Mouse (Mus musculus) intestine, embryonic 16.5 days (tissue): ENCODE measurements around the gene Fbxw4. TPM values are rescaled to one million over a fixed set of nuclear protein-coding genes. Genes with fewer than 3 reads are reported as not detected.

ENCODE experiments used
- ATAC-seq: fragments of 200-750 bp; cut with Nextera tagmentation; 2 replicates; pipeline ENCODE4 v1.8.0; 2017; ENCODE audit warnings: moderate TSS enrichment, moderate library complexity
- H3K27ac ChIP-seq: fragments of 300-500 bp; sonication (generic); 2 replicates; pipeline ENCODE4 v1.5.1; 2014; ENCODE audit warnings: mild to moderate bottlenecking, low read length
- H3K27me3 ChIP-seq: fragments of 300-500 bp; sonication (generic); replicated peaks from 2 replicates; pipeline ENCODE4 v1.6.1; 2014; ENCODE audit warnings: low read length, control low read depth, mixed read lengths; ENCODE audit not compliant: control insufficient read depth, insufficient read depth
- H3K36me3 ChIP-seq: fragments of 300-500 bp; sonication (generic); 2 replicates; pipeline ENCODE4 v1.6.1; 2014; ENCODE audit warnings: low read length, control low read depth; ENCODE audit not compliant: control insufficient read depth, insufficient read depth
- H3K4me1 ChIP-seq: fragments of 300-500 bp; sonication (generic); 2 replicates; pipeline ENCODE4 v1.6.1; 2014; ENCODE audit warnings: low read length, control low read depth, mixed read lengths; ENCODE audit not compliant: control insufficient read depth, insufficient read depth
- H3K4me2 ChIP-seq: fragments of 300-500 bp; sonication (generic); 2 replicates; pipeline ENCODE4 v1.6.1; 2014; ENCODE audit warnings: low read depth, low read length, control low read depth
- H3K4me3 ChIP-seq: fragments of 300-500 bp; sonication (generic); 2 replicates; pipeline ENCODE4 v1.5.1; 2014; ENCODE audit warnings: mild to moderate bottlenecking, low read length
- H3K9ac ChIP-seq: fragments of 300-500 bp; sonication (generic); 2 replicates; pipeline ENCODE4 v1.6.1; 2014; ENCODE audit warnings: low read depth, low read length
- H3K9me3 ChIP-seq: fragments of 300-500 bp; sonication (generic); 2 replicates; pipeline ENCODE4 v1.6.1; 2016; ENCODE audit warnings: low read length, control low read depth; ENCODE audit not compliant: control insufficient read depth
- WGBS: fragments of 180-500 bp; shearing (Covaris S2); extraction: QIAGEN DNeasy Blood & Tissue Kit; methylation state at CpG from one replicate; pipeline ENCODE4 v1.1.7; 2014; 5-methylcytosine and 5-hydroxymethylcytosine counted together
- polyA plus RNA-seq: library from polyadenylated mRNA; unstranded; fragments of >200 nt; fragmentation: Nextera tagmentation; extraction: Ambion mirVana; gene quantifications from 2 replicates; pipeline ENCODE4 v1.2.1, GENCODE M21; 2015

The Fbxw4 gene
- polyA plus RNA-seq, 1 experiment from 2014 or later: 2.5 TPM

- Histone ChIP-seq H3K9me3 (no peaks in the 10 kb centered on the region), H3K4me1 (peaks cover 30% of the 10 kb centered on the region), H3K27me3 (no peaks in the 10 kb centered on the region), H3K9ac (no peak overlapping the region), H3K36me3 (0 out of 2 replicates have a peak, but pooled peaks cover 9% of the 10 kb centered on the region), H3K27ac (no peak overlapping the region), H3K4me2 (no peak overlapping the region), H3K4me3 (no peak overlapping the region)
- WGBS: 88% methylated on average over 7 of the region's 7 CpGs
- ATAC-seq: no peak
Observed at GRCm38 (mm10) chr19:45579416-45579815, 80.7 kb downstream of the Fbxw4 start.

DNA sequence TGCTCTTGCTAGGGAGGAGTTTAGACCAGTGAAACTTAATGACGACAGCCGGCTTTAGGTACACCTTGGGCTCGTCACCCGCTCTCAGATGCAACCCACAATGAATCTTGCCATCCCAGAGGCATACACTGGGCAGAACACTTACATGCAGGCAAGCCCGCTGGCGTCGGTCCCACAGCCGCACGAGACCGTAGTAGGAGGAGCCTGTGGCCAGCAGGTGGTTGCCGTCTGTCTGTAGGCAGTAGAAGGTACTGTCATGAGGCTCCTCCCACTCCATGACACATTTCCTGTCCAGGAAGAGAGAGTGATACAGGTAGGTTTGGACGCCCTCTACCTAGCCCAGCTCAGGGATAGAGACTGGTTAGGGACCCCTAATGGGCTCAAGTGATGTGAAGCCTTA, 81.1 kb downstream of the Fbxw4 start:
- H3K36me3 ChIP-seq: 0 out of 2 replicates have a peak, but pooled peaks cover 9% of the 10 kb centered on the region
- H3K4me2 ChIP-seq: no peak overlapping the region
- no peak overlapping the region for H3K27ac ChIP-seq
- no peaks in the 10 kb centered on the region for H3K9me3 ChIP-seq
- H3K4me1 ChIP-seq: peaks cover 30% of the 10 kb centered on the region
- H3K27me3 ChIP-seq: no peaks in the 10 kb centered on the region
- no peak overlapping the region for H3K4me3 ChIP-seq
- WGBS: 81% methylated on average over 12 of the region's 12 CpGs
- H3K9ac ChIP-seq: no peak overlapping the region
- no peak for ATAC-seq

DNA sequence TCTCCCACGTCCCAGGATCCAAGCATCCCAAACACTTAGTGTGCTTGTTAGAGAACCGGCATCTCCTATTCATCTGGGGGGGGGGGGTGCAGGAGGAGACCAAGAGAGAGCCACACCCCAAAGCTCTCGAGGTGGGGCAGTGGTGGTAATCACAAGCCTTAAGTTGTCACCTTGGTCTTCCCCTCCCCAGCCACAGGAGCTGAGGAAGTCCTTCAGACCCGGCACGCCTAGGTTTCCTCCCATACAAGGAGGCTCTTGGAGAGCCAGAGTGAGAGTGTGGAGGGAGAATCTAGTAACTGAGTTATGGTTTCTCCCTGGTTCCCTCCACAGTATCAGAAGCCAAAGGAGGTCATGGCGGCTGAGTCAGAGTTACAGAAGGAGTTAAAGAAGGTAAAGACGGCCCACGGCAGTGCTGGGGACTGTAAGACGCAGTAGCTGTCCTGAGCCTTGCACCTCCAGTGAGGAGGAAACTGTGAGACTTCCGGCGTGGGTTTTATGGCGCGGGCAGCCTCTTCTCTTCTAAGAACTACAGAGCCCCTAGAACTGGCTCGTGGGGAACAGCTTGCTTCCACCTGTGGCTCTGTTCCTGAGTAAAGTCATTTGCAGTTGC, 82.9 kb downstream of the Fbxw4 start:
- no peak for ATAC-seq
- Histone ChIP-seq H3K4me2 (no peak overlapping the region), H3K9ac (no peak overlapping the region), H3K9me3 (no peaks in the 10 kb centered on the region), H3K36me3 (0 out of 2 replicates have a peak, but pooled peaks cover 9% of the 10 kb centered on the region), H3K27me3 (no peaks in the 10 kb centered on the region), H3K4me3 (no peak overlapping the region), H3K4me1 (peaks cover 30% of the 10 kb centered on the region), H3K27ac (no peak overlapping the region)
- WGBS: 62% methylated on average over 14 of the region's 14 CpGs

DNA sequence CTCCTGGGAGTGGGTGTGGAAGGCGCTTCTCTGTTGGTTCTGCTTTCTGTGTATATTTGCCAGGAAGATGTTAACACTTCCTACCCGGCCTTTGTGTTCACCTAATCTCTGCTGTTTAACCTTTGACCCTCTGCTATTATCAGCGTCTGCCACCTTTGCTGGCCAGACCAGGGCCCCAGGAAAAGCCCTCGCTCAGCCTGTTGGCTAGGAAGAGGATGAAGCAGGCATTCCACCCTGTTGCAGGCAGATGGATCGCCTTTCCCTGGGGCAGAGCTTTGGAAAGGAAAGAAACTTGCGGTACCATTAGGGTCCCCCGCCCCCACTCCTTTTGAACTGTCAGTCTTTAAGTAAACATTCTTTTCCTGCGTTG, 84.5 kb downstream of the Fbxw4 start:
- peaks cover 30% of the 10 kb centered on the region for H3K4me1 ChIP-seq
- peak; percentile 69 for ATAC-seq
- peak overlapping the region; percentile 50; the same call in 1 of the 2 replicates for H3K9ac ChIP-seq
- 0 out of 2 replicates have a peak overlapping the region, but pooled peaks have one; percentile 6 for H3K4me3 ChIP-seq
- peak overlapping the region; percentile 63 for H3K27ac ChIP-seq
- WGBS: 14% methylated on average over 8 of the region's 8 CpGs
- no peaks in the 10 kb centered on the region for H3K9me3 ChIP-seq
- H3K27me3 ChIP-seq: no peaks in the 10 kb centered on the region
- H3K36me3 ChIP-seq: 0 out of 2 replicates have a peak, but pooled peaks cover 9% of the 10 kb centered on the region
- H3K4me2 ChIP-seq: peak overlapping the region; percentile 44

GRCm38 (mm10) chr19:45574941-45575631, 85.0 kb downstream of the Fbxw4 start:
- Histone ChIP-seq H3K4me1 (peaks cover 30% of the 10 kb centered on the region), H3K27ac (peak overlapping the region; percentile 63), H3K4me2 (peak overlapping the region; percentile 44), H3K4me3 (0 out of 2 replicates have a peak overlapping the region, but pooled peaks have one; percentile 6), H3K9ac (peak overlapping the region; percentile 50; the same call in 1 of the 2 replicates), H3K36me3 (0 out of 2 replicates have a peak, but pooled peaks cover 9% of the 10 kb centered on the region), H3K9me3 (no peaks in the 10 kb centered on the region), H3K27me3 (no peaks in the 10 kb centered on the region)
- ATAC-seq: peak; percentile 14
- WGBS: 35% methylated on average over 19 of the region's 19 CpGs

DNA sequence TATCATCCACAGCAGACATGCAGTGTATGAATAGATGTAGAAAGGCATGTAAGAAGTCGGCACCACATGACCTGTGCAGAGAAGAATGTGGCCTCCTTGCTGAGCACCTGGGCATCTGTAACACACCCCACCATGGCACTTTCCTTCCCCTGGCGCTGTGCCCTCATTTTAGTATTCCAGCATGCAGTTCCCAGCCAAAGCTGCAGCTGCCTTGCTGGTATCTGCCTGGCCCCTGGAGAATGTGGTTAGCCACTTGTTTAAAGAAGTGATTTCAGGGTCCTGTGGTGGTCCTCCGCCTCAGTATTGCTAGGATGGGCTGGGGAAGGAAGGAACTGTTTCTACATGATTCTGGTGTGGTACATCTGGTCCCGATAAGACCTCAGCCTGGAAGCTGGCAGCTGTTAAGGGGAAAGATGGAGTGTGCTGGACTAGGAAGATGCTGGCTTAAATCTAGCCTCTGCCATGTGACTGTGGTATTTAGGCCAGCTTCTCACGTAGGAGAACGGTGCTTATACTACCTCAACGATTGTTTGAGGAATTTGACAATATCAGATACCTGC, 85.7 kb downstream of the Fbxw4 start:
- no peak overlapping the region for H3K4me2 ChIP-seq
- H3K27ac ChIP-seq: no peak overlapping the region
- no peak overlapping the region for H3K9ac ChIP-seq
- no peak overlapping the region for H3K4me3 ChIP-seq
- peaks cover 30% of the 10 kb centered on the region for H3K4me1 ChIP-seq
- no peak for ATAC-seq
- 65% methylated on average over 7 of the region's 7 CpGs for WGBS
- H3K36me3 ChIP-seq: 0 out of 2 replicates have a peak, but pooled peaks cover 9% of the 10 kb centered on the region
- no peaks in the 10 kb centered on the region for H3K27me3 ChIP-seq
- H3K9me3 ChIP-seq: no peaks in the 10 kb centered on the region

GRCm38 (mm10) chr19:45573861-45574267, 86.2 kb downstream of the Fbxw4 start:
- no peak overlapping the region for H3K27ac ChIP-seq
- ATAC-seq: peak; percentile 49
- WGBS: 28% methylated on average over 6 of the region's 6 CpGs
- H3K9me3 ChIP-seq: no peaks in the 10 kb centered on the region
- 0 out of 2 replicates have a peak, but pooled peaks cover 9% of the 10 kb centered on the region for H3K36me3 ChIP-seq
- peaks cover 30% of the 10 kb centered on the region for H3K4me1 ChIP-seq
- no peaks in the 10 kb centered on the region for H3K27me3 ChIP-seq
- no peak overlapping the region for H3K9ac ChIP-seq
- no peak overlapping the region for H3K4me3 ChIP-seq
- no peak overlapping the region for H3K4me2 ChIP-seq

GRCm38 (mm10) chr19:45573033-45573432, 87.1 kb downstream of the Fbxw4 start:
- no peak overlapping the region for H3K9ac ChIP-seq
- no peak overlapping the region for H3K27ac ChIP-seq
- WGBS: 85% methylated on average over 6 of the region's 6 CpGs
- no peak overlapping the region for H3K4me2 ChIP-seq
- no peak for ATAC-seq
- H3K4me3 ChIP-seq: no peak overlapping the region
- H3K4me1 ChIP-seq: peaks cover 30% of the 10 kb centered on the region
- H3K27me3 ChIP-seq: no peaks in the 10 kb centered on the region
- H3K36me3 ChIP-seq: 0 out of 2 replicates have a peak, but pooled peaks cover 5% of the 10 kb centered on the region
- H3K9me3 ChIP-seq: no peaks in the 10 kb centered on the region

- Histone ChIP-seq H3K4me2 (no peak overlapping the region), H3K4me1 (0 out of 2 replicates have a peak, but pooled peaks cover 3% of the 10 kb centered on the region), H3K27me3 (no peaks in the 10 kb centered on the region), H3K9me3 (no peaks in the 10 kb centered on the region), H3K4me3 (no peak overlapping the region), H3K9ac (no peak overlapping the region), H3K36me3 (no peaks in the 10 kb centered on the region), H3K27ac (no peak overlapping the region)
- 53% methylated on average over 14 of the region's 14 CpGs for WGBS
- no peak for ATAC-seq
Observed at GRCm38 (mm10) chr19:45567367-45567766, 92.7 kb downstream of the Fbxw4 start.
